Mouse (Mus musculus) liver, embryonic 12.5 days (tissue): ENCODE data around the gene Zdhhc18. TPM values are rescaled to one million over a fixed set of nuclear protein-coding genes. Genes with fewer than 3 reads are reported as not detected.

Experiments used
- ATAC-seq: fragments of 200-750 bp; cut with Nextera tagmentation; 2 replicates; pipeline ENCODE4 v1.8.0; 2017; ENCODE audit warnings: moderate number of reproducible peaks, mild to moderate bottlenecking, moderate library complexity
- H3K27ac ChIP-seq: fragments of 300-500 bp; sonication (generic); 2 replicates; pipeline ENCODE4 v1.5.1; 2016; ENCODE audit warnings: mild to moderate bottlenecking
- H3K27me3 ChIP-seq: fragments of 300-500 bp; sonication (generic); replicated peaks from 2 replicates; pipeline ENCODE4 v1.6.1; 2016; ENCODE audit warnings: mild to moderate bottlenecking, moderate library complexity
- H3K36me3 ChIP-seq: fragments of 300-500 bp; sonication (generic); 2 replicates; pipeline ENCODE4 v1.6.1; 2016; ENCODE audit warnings: mild to moderate bottlenecking, moderate library complexity
- H3K4me1 ChIP-seq: fragments of 300-500 bp; sonication (generic); 2 replicates; pipeline ENCODE4 v1.6.1; 2016
- H3K4me2 ChIP-seq: fragments of 300-500 bp; sonication (generic); 2 replicates; pipeline ENCODE4 v1.6.1; 2016; ENCODE audit warnings: mild to moderate bottlenecking, moderate library complexity
- H3K4me3 ChIP-seq: fragments of 300-500 bp; sonication (generic); 2 replicates; pipeline ENCODE4 v1.5.1; 2016; ENCODE audit warnings: mild to moderate bottlenecking, moderate library complexity
- H3K9ac ChIP-seq: fragments of 300-500 bp; sonication (generic); 2 replicates; pipeline ENCODE4 v1.6.1; 2016; ENCODE audit warnings: mild to moderate bottlenecking, moderate library complexity
- H3K9me3 ChIP-seq: fragments of 300-500 bp; sonication (generic); replicated peaks from 2 replicates; pipeline ENCODE4 v1.6.1; 2016; ENCODE audit warnings: mild to moderate bottlenecking, moderate library complexity
- WGBS: fragments of 180-500 bp; shearing (Covaris S2); methylation state at CpG from one replicate; pipeline ENCODE4 v1.1.7; 2016; ENCODE audit not compliant: insufficient replicate concordance; 5-methylcytosine and 5-hydroxymethylcytosine counted together
- polyA plus RNA-seq: library from polyadenylated mRNA; unstranded; fragments of >200 nt; fragmentation: Nextera tagmentation; extraction: Ambion mirVana; gene quantifications from 2 replicates; pipeline ENCODE4 v1.2.1, GENCODE M21; 2016

Zdhhc18 gene
- polyA plus RNA-seq, 1 experiment from 2014 or later: 4.6 TPM

GRCm38 (mm10) chr4:133673666-133674330 is 23.8 kb upstream of the Zdhhc18 start:
- peak overlapping the region; percentile 91 for H3K9ac ChIP-seq
- H3K36me3 ChIP-seq: peaks cover 13% of the 10 kb centered on the region
- peak overlapping the region; percentile 92 for H3K4me2 ChIP-seq
- no peaks in the 10 kb centered on the region for H3K9me3 ChIP-seq
- WGBS: 10% methylated on average over 10 of the region's 10 CpGs
- peaks cover 87% of the 10 kb centered on the region for H3K4me1 ChIP-seq
- no peak for ATAC-seq
- peak overlapping the region; percentile 97 for H3K27ac ChIP-seq
- no peaks in the 10 kb centered on the region for H3K27me3 ChIP-seq
- H3K4me3 ChIP-seq: peak overlapping the region; percentile 74

GRCm38 (mm10) chr4:133672845-133673647 is 23.1 kb upstream of the Zdhhc18 start:
- Histone ChIP-seq H3K27ac (peak overlapping the region; percentile 97), H3K36me3 (peaks cover 12% of the 10 kb centered on the region; the same call in 1 of the 2 replicates), H3K4me2 (peak overlapping the region; percentile 92), H3K9ac (peak overlapping the region; percentile 91), H3K27me3 (no peaks in the 10 kb centered on the region), H3K9me3 (no peaks in the 10 kb centered on the region), H3K4me3 (peak overlapping the region; percentile 74), H3K4me1 (peaks cover 85% of the 10 kb centered on the region)
- under 1% methylated on average over 24 of the region's 24 CpGs for WGBS
- peak; percentile 70 for ATAC-seq

- Histone ChIP-seq H3K4me3 (peak within 1 kb of the TSS; percentile 74), H3K4me2 (peak within 1 kb of the TSS; percentile 92), H3K27ac (peak within 1 kb of the TSS; percentile 97), H3K9ac (peak within 1 kb of the TSS; percentile 91), H3K9me3 (no peaks in the 10 kb centered on the region), H3K4me1 (peaks cover 81% of the 10 kb centered on the region), H3K27me3 (no peaks in the 10 kb centered on the region), H3K36me3 (peaks cover 19% of the 10 kb centered on the region; the same call in 1 of the 2 replicates)
- WGBS: under 1% methylated on average over 74 of the region's 76 CpGs
- peak; percentile 85 for ATAC-seq
These were observed 22.2 kb upstream of the Zdhhc18 start, which contains the start of gene Pigv for GRCm38 (mm10) chr4:133671881-133672844. Gene Pigv, minus strand, starts transcription at chr4:133672647.

GRCm38 (mm10) chr4:133671184-133671880 is 21.4 kb upstream of the Zdhhc18 start:
- peak overlapping the region; percentile 91 for H3K9ac ChIP-seq
- 5% methylated on average over 13 of the region's 13 CpGs for WGBS
- peaks cover 79% of the 10 kb centered on the region for H3K4me1 ChIP-seq
- H3K9me3 ChIP-seq: no peaks in the 10 kb centered on the region
- peak overlapping the region; percentile 74 for H3K4me3 ChIP-seq
- no peak for ATAC-seq
- peaks cover 25% of the 10 kb centered on the region; the same call in 1 of the 2 replicates for H3K36me3 ChIP-seq
- no peaks in the 10 kb centered on the region for H3K27me3 ChIP-seq
- peak overlapping the region; percentile 92 for H3K4me2 ChIP-seq
- peak overlapping the region; percentile 97 for H3K27ac ChIP-seq

GRCm38 (mm10) chr4:133669652-133670210 is 19.8 kb upstream of the Zdhhc18 start:
- ATAC-seq: no peak
- Histone ChIP-seq H3K9me3 (no peaks in the 10 kb centered on the region), H3K9ac (no peak overlapping the region), H3K27me3 (no peaks in the 10 kb centered on the region), H3K4me2 (no peak overlapping the region), H3K27ac (no peak overlapping the region), H3K4me3 (no peak overlapping the region), H3K36me3 (peaks cover 33% of the 10 kb centered on the region; the same call in 1 of the 2 replicates), H3K4me1 (peaks cover 79% of the 10 kb centered on the region)
- 61% methylated on average over 6 of the region's 6 CpGs for whole genome bisulfite sequencing

GRCm38 (mm10) chr4:133668537-133668936 is 18.6 kb upstream of the Zdhhc18 start:
- peaks cover 71% of the 10 kb centered on the region for H3K4me1 ChIP-seq
- ATAC-seq: no peak
- WGBS: 69% methylated on average over 3 of the region's 3 CpGs
- H3K9ac ChIP-seq: no peak overlapping the region
- H3K4me2 ChIP-seq: no peak overlapping the region
- H3K4me3 ChIP-seq: no peak overlapping the region
- no peaks in the 10 kb centered on the region for H3K27me3 ChIP-seq
- peaks cover 36% of the 10 kb centered on the region; the same call in 1 of the 2 replicates for H3K36me3 ChIP-seq
- H3K27ac ChIP-seq: no peak overlapping the region
- no peaks in the 10 kb centered on the region for H3K9me3 ChIP-seq

- H3K9me3 ChIP-seq: no peaks in the 10 kb centered on the region
- H3K9ac ChIP-seq: no peak overlapping the region
- ATAC-seq: no peak
- H3K4me3 ChIP-seq: no peak overlapping the region
- H3K27me3 ChIP-seq: no peaks in the 10 kb centered on the region
- peaks cover 63% of the 10 kb centered on the region for H3K4me1 ChIP-seq
- H3K4me2 ChIP-seq: no peak overlapping the region; the same call in 1 of the 2 replicates
- 25% methylated on average over 6 of the region's 6 CpGs for WGBS
- H3K27ac ChIP-seq: peak overlapping the region; percentile 13; the same call in 1 of the 2 replicates
- H3K36me3 ChIP-seq: peaks cover 48% of the 10 kb centered on the region
These were observed 16.2 kb upstream of the Zdhhc18 start for GRCm38 (mm10) chr4:133666199-133666598.

GRCm38 (mm10) chr4:133665118-133665517 is 15.2 kb upstream of the Zdhhc18 start:
- Histone ChIP-seq H3K4me1 (peaks cover 64% of the 10 kb centered on the region), H3K27ac (no peak overlapping the region; the same call in 1 of the 2 replicates), H3K9ac (no peak overlapping the region), H3K4me2 (peak overlapping the region; percentile 5; the same call in 1 of the 2 replicates), H3K36me3 (peaks cover 53% of the 10 kb centered on the region), H3K27me3 (no peaks in the 10 kb centered on the region), H3K4me3 (no peak overlapping the region), H3K9me3 (no peaks in the 10 kb centered on the region)
- no peak for ATAC-seq
- WGBS: 56% methylated on average over 11 of the region's 11 CpGs

- H3K27ac ChIP-seq: no peak overlapping the region
- peaks cover 41% of the 10 kb centered on the region for H3K36me3 ChIP-seq
- no peak overlapping the region for H3K4me2 ChIP-seq
- no peak overlapping the region for H3K9ac ChIP-seq
- H3K27me3 ChIP-seq: no peaks in the 10 kb centered on the region
- WGBS: 67% methylated on average over 8 of the region's 8 CpGs
- no peak overlapping the region for H3K4me3 ChIP-seq
- ATAC-seq: no peak
- H3K4me1 ChIP-seq: peaks cover 69% of the 10 kb centered on the region
- no peaks in the 10 kb centered on the region for H3K9me3 ChIP-seq
These were observed 13.0 kb upstream of the Zdhhc18 start for GRCm38 (mm10) chr4:133662945-133663344.

- no peak overlapping the region for H3K4me2 ChIP-seq
- H3K4me1 ChIP-seq: peaks cover 68% of the 10 kb centered on the region
- H3K9me3 ChIP-seq: no peaks in the 10 kb centered on the region
- no peaks in the 10 kb centered on the region for H3K27me3 ChIP-seq
- peaks cover 35% of the 10 kb centered on the region for H3K36me3 ChIP-seq
- H3K4me3 ChIP-seq: no peak overlapping the region
- H3K27ac ChIP-seq: no peak overlapping the region
- WGBS: 79% methylated on average over 8 of the region's 8 CpGs
- no peak overlapping the region for H3K9ac ChIP-seq
- no peak for ATAC-seq
These were observed 12.5 kb upstream of the Zdhhc18 start for GRCm38 (mm10) chr4:133662421-133662820.
